Mouse (Mus musculus): ENCODE data around the gene Ptafr. TPM values are rescaled to one million over a fixed set of nuclear protein-coding genes. Genes with fewer than 3 reads are reported as not detected.

Ptafr gene
- polyA plus RNA-seq, 1 experiment, result 6.7 TPM

GRCm38 (mm10) chr4:132610301-132610984 lies 46.6 kb downstream of the Ptafr start:
- no peak overlapping the region; the same call in 1 of the 2 replicates for H3K27ac ChIP-seq (ENCODE audit: control insufficient read depth, insufficient read depth, low read depth, low read length, poor library complexity)
- H3K4me3 ChIP-seq (replicated peaks; ENCODE audit: control insufficient read depth, low read depth, low read length), result no peak overlapping the region
- TF ChIP-seq POLR2A (IDR thresholded peaks at IDR 0.05; ENCODE audit: borderline replicate concordance, control insufficient read depth, low read depth, low read length), result no peak
- WGBS, result 52% methylated on average over 3 of the region's 3 CpGs
- peaks cover 4% of the 10 kb centered on the region for H3K4me1 ChIP-seq (ENCODE audit: control insufficient read depth, insufficient read depth, low read length)

- H3K4me3 ChIP-seq (replicated peaks; ENCODE audit: control insufficient read depth, low read depth, low read length), result no peak overlapping the region
- WGBS, result 44% methylated on average over 8 of the region's 8 CpGs
- TF ChIP-seq CTCF (IDR thresholded peaks at IDR 0.05; ENCODE audit: control insufficient read depth, insufficient read depth, low read length) (no peak), POLR2A (IDR thresholded peaks at IDR 0.05; ENCODE audit: borderline replicate concordance, control insufficient read depth, low read depth, low read length) (no peak)
- H3K4me1 ChIP-seq (ENCODE audit: control insufficient read depth, insufficient read depth, low read length), result peaks cover 3% of the 10 kb centered on the region; the same call in 1 of the 2 replicates
- no peak overlapping the region for H3K27ac ChIP-seq (ENCODE audit: control insufficient read depth, insufficient read depth, low read depth, low read length, poor library complexity)
Observed at GRCm38 (mm10) chr4:132611320-132611719, 47.5 kb downstream of the Ptafr start.

GRCm38 (mm10) chr4:132617873-132618272 lies 54.0 kb downstream of the Ptafr start:
- Histone ChIP-seq H3K4me3 (replicated peaks; ENCODE audit: control insufficient read depth, low read depth, low read length) (no peak overlapping the region), H3K27ac (ENCODE audit: control insufficient read depth, insufficient read depth, low read depth, low read length, poor library complexity) (peak overlapping the region; percentile 53; the same call in 1 of the 2 replicates), H3K4me1 (ENCODE audit: control insufficient read depth, insufficient read depth, low read length) (no peaks in the 10 kb centered on the region; the same call in 1 of the 2 replicates)
- TF ChIP-seq POLR2A (IDR thresholded peaks at IDR 0.05; ENCODE audit: borderline replicate concordance, control insufficient read depth, low read depth, low read length) (no peak), CTCF (IDR thresholded peaks at IDR 0.05; ENCODE audit: control insufficient read depth, insufficient read depth, low read length) (no peak)
- 41% methylated on average over 6 of the region's 6 CpGs for WGBS

GRCm38 (mm10) chr4:132618850-132619375 lies 55.0 kb downstream of the Ptafr start:
- H3K4me3 ChIP-seq (replicated peaks; ENCODE audit: control insufficient read depth, low read depth, low read length), result no peak overlapping the region
- 84% methylated on average over 10 of the region's 10 CpGs for WGBS

GRCm38 (mm10) chr4:132620134-132620533 lies 56.3 kb downstream of the Ptafr start:
- TF ChIP-seq CTCF (IDR thresholded peaks at IDR 0.05; ENCODE audit: control insufficient read depth, insufficient read depth, low read length) (peak; percentile 31; the same call in 1 of the 2 replicates), POLR2A (IDR thresholded peaks at IDR 0.05; ENCODE audit: borderline replicate concordance, control insufficient read depth, low read depth, low read length) (no peak)
- H3K4me1 ChIP-seq (ENCODE audit: control insufficient read depth, insufficient read depth, low read length), result peaks cover 3% of the 10 kb centered on the region; the same call in 1 of the 2 replicates
- H3K27ac ChIP-seq (ENCODE audit: control insufficient read depth, insufficient read depth, low read depth, low read length, poor library complexity), result no peak overlapping the region
- WGBS, result 82% methylated on average over 4 of the region's 4 CpGs
- H3K4me3 ChIP-seq (replicated peaks; ENCODE audit: control insufficient read depth, low read depth, low read length), result no peak overlapping the region

More at GRCm38 (mm10) chr4:132618850-132619375, 55.0 kb downstream of the Ptafr start:
- no peaks in the 10 kb centered on the region; the same call in 1 of the 2 replicates for H3K4me1 ChIP-seq (ENCODE audit: control insufficient read depth, insufficient read depth, low read length)
- TF ChIP-seq POLR2A (IDR thresholded peaks at IDR 0.05; ENCODE audit: borderline replicate concordance, control insufficient read depth, low read depth, low read length) (no peak), CTCF (IDR thresholded peaks at IDR 0.05; ENCODE audit: control insufficient read depth, insufficient read depth, low read length) (no peak)
- no peak overlapping the region for H3K27ac ChIP-seq (ENCODE audit: control insufficient read depth, insufficient read depth, low read depth, low read length, poor library complexity)

GRCm38 (mm10) chr4:132621287-132622068 lies 57.6 kb downstream of the Ptafr start:
- H3K27ac ChIP-seq (ENCODE audit: control insufficient read depth, insufficient read depth, low read depth, low read length, poor library complexity), result peak overlapping the region; percentile 37; the same call in 1 of the 2 replicates
- TF ChIP-seq POLR2A (IDR thresholded peaks at IDR 0.05; ENCODE audit: borderline replicate concordance, control insufficient read depth, low read depth, low read length), result no peak
- TF ChIP-seq CTCF (IDR thresholded peaks at IDR 0.05; ENCODE audit: control insufficient read depth, insufficient read depth, low read length), result no peak
- H3K4me1 ChIP-seq (ENCODE audit: control insufficient read depth, insufficient read depth, low read length), result peaks cover 3% of the 10 kb centered on the region; the same call in 1 of the 2 replicates
- no peak overlapping the region for H3K4me3 ChIP-seq (replicated peaks; ENCODE audit: control insufficient read depth, low read depth, low read length)
- WGBS, result 37% methylated on average over 7 of the region's 7 CpGs

GRCm38 (mm10) chr4:132624034-132624657 lies 60.3 kb downstream of the Ptafr start:
- Histone ChIP-seq H3K4me3 (replicated peaks; ENCODE audit: control insufficient read depth, low read depth, low read length) (no peak overlapping the region), H3K4me1 (ENCODE audit: control insufficient read depth, insufficient read depth, low read length) (peaks cover 3% of the 10 kb centered on the region; the same call in 1 of the 2 replicates)
- TF ChIP-seq CTCF (IDR thresholded peaks at IDR 0.05; ENCODE audit: control insufficient read depth, insufficient read depth, low read length), result no peak
- no peak for TF ChIP-seq POLR2A (IDR thresholded peaks at IDR 0.05; ENCODE audit: borderline replicate concordance, control insufficient read depth, low read depth, low read length)

More at GRCm38 (mm10) chr4:132624034-132624657, 60.3 kb downstream of the Ptafr start:
- H3K27ac ChIP-seq (ENCODE audit: control insufficient read depth, insufficient read depth, low read depth, low read length, poor library complexity), result peak overlapping the region; percentile 22; the same call in 1 of the 2 replicates
- 23% methylated on average over 5 of the region's 5 CpGs for WGBS
